Mouse (Mus musculus) layer of hippocampus, postnatal 25 days (tissue): Measurements from ENCODE around the gene Exoc3. TPM values are rescaled to one million over a fixed set of nuclear protein-coding genes. Genes with fewer than 3 reads are reported as not detected.

Experiments
- DNase-seq, 2 experiments: peaks; one replicate each; pipeline ENCODE4 v3.0.0; 2022; ENCODE audit warnings: mixed read lengths in 2 of 2, low spot score in 1 of 2; ENCODE audit errors: extremely low spot score in 1 of 2
- total RNA-seq, 2 experiments: library from RNA; stranded (reverse); gene quantifications; 2 replicates each; pipeline ENCODE4 v1.2.3; 2021

Gene Exoc3
- total RNA-seq, 2 experiments from 2014 or later: 70.8 to 76.7 TPM

- DNase-seq: no peak
Measured at GRCm38 (mm10) chr13:74143282-74143681, 65.2 kb downstream of the Exoc3 start.

GRCm38 (mm10) chr13:74140793-74141192 is 67.7 kb downstream of the Exoc3 start:
- no peak for DNase-seq

GRCm38 (mm10) chr13:74138906-74139647 is 69.5 kb downstream of the Exoc3 start:
- DNase-seq: no peak

GRCm38 (mm10) chr13:74129909-74130308 is 78.6 kb downstream of the Exoc3 start:
- no peak for DNase-seq

- no peak for DNase-seq
Measured at GRCm38 (mm10) chr13:74127571-74127970, 81.0 kb downstream of the Exoc3 start.

- DNase-seq: no peak
Measured at GRCm38 (mm10) chr13:74122632-74123031, 85.9 kb downstream of the Exoc3 start.

- no peak for DNase-seq
Measured at GRCm38 (mm10) chr13:74121795-74122330, 86.7 kb downstream of the Exoc3 start.

GRCm38 (mm10) chr13:74121141-74121602 is 87.4 kb downstream of the Exoc3 start, which contains the start of gene Slc9a3:
Gene Slc9a3 (plus strand): TSS chr13:74121457.
- DNase-seq: no peak

Other genes with a start within 250 kb of the Exoc3 start
- gene Zdhhc11, start 244.9 kb downstream of the Exoc3 start, total RNA-seq: not detected
- 100 to 1,000 TPM; 297 to 312 TPM for gene Tppp, start 199.3 kb downstream of the Exoc3 start, total RNA-seq
- gene Cep72, start 146.4 kb downstream of the Exoc3 start, total RNA-seq: 1 to 10 TPM; 2.1 to 2.8 TPM
- gene Slc9a3, start 87.3 kb downstream of the Exoc3 start, total RNA-seq: 1 to 10 TPM; 1.1 to 1.5 TPM
- 1 to 10 TPM in 1 of 2 experiments, under 1 TPM in 1; 0.84 to 2.2 TPM for gene Ahrr, start 83.6 kb upstream of the Exoc3 start, total RNA-seq
- gene Pdcd6, start 108.8 kb upstream of the Exoc3 start, total RNA-seq: 10 to 100 TPM; 68.5 to 78.2 TPM
- 100 to 1,000 TPM; 313 to 339 TPM for gene Sdha, start 141.5 kb upstream of the Exoc3 start, total RNA-seq
- 10 to 100 TPM; 76.8 to 81.9 TPM for gene Ccdc127, start 141.6 kb upstream of the Exoc3 start, total RNA-seq
- gene Lrrc14b, start 155.3 kb upstream of the Exoc3 start, total RNA-seq: not detected
- 1 to 10 TPM; 3.7 to 3.9 TPM for gene Zfp72, start 182.1 kb upstream of the Exoc3 start, total RNA-seq
- gene Ftl1-ps1, start 191.0 kb upstream of the Exoc3 start, total RNA-seq: 100 to 1,000 TPM; 180 to 190 TPM